Mouse (Mus musculus): ENCODE measurements at regions not wholly inside any gene's neighbourhood (a gene's known extent, or its start where the extent isn't known, plus 50 kb on each side); places are given as distances from the start of the nearest gene placed in this dataset.

- TF ChIP-seq POLR2A (IDR thresholded peaks at IDR 0.05; ENCODE audit: borderline replicate concordance, control insufficient read depth, low read depth, low read length) (no peak), CTCF (IDR thresholded peaks at IDR 0.05; ENCODE audit: control insufficient read depth, insufficient read depth, low read length) (no peak)
Measured at GRCm38 (mm10) chr13:112071956-112072314, 216.3 kb upstream of the Ankrd55 start.
